Mouse (Mus musculus): ENCODE measurements around the gene Mb21d2.

- no peak for TF ChIP-seq POLR2A (IDR thresholded peaks at IDR 0.05; ENCODE audit: insufficient read depth, low read length)
- TF ChIP-seq CTCF (IDR thresholded peaks at IDR 0.05; ENCODE audit: low read depth, low read length): no peak
Measured at GRCm38 (mm10) chr16:28839575-28839974, 89.9 kb downstream of the Mb21d2 start.
